Mouse (Mus musculus) adrenal gland, postnatal 25 days (tissue): ENCODE results near the gene Hnrnph3. TPM values are rescaled to one million over a fixed set of nuclear protein-coding genes. Genes with fewer than 3 reads are reported as not detected.
A peak's percentile ranks its signal among the peaks of the same experiment; 100 is the strongest.
"Not testable (repeated sequence)": the region's sequence is repeated elsewhere in the genome, so short reads cannot be mapped to it uniquely, and the experiment has no call there.

Experiments used
- DNase-seq: peaks from one replicate; pipeline ENCODE4 v3.0.0; 2021; ENCODE audit warnings: mixed read lengths
- long read RNA-seq: library from polyadenylated mRNA; stranded (forward); transcript quantifications from one replicate; pipeline ENCODE4 v2.0.0, GENCODE M21; 2021
- total RNA-seq: library from RNA; stranded (reverse); gene quantifications from 2 replicates; pipeline ENCODE4 v1.2.3, GENCODE M21; 2021

Hnrnph3 gene
- 55.2 and 55.8 TPM in 2 replicates for total RNA-seq
- long read RNA-seq, transcript Hnrnph3-202 (10 exons, 2,168 nt): major isoform, 16 of 58 reads
- long read RNA-seq, transcript Hnrnph3-201 (10 exons, 2,213 nt): minor isoform, 14 of 58 reads
- long read RNA-seq, partial matches to known transcripts: 4 of 58 reads
- long read RNA-seq, other reads (novel, unspliced or antisense): 24 of 58 reads

GRCm38 (mm10) chr10:63023749-63024579 lies at the start of gene Hnrnph3, which contains the start of gene Pbld2:
Hnrnph3 (minus strand) TSS chr10:63024217.
Pbld2 (plus strand) TSS chr10:63024315.
- peak; percentile 99 for DNase-seq

- DNase-seq: peak; percentile 76
These were observed 42.0 kb upstream of the Hnrnph3 start for GRCm38 (mm10) chr10:63065988-63066387.

- DNase-seq: no peak
These were observed 41.5 kb upstream of the Hnrnph3 start for GRCm38 (mm10) chr10:63065561-63065960.

- no peak for DNase-seq
These were observed 40.5 kb upstream of the Hnrnph3 start for GRCm38 (mm10) chr10:63064516-63064915.

GRCm38 (mm10) chr10:63063365-63063764 lies 39.3 kb upstream of the Hnrnph3 start:
- DNase-seq: no peak

GRCm38 (mm10) chr10:63062696-63063095 lies 38.7 kb upstream of the Hnrnph3 start:
- DNase-seq: no peak

- no peak for DNase-seq
These were observed 37.2 kb upstream of the Hnrnph3 start for GRCm38 (mm10) chr10:63061266-63061665.

GRCm38 (mm10) chr10:63060406-63060805 lies 36.4 kb upstream of the Hnrnph3 start:
- peak; percentile 48 for DNase-seq

- DNase-seq: no peak
These were observed 35.8 kb upstream of the Hnrnph3 start, which contains the start of gene Pbld1 for GRCm38 (mm10) chr10:63059862-63060261. Pbld1 (plus strand) TSS chr10:63060162.

GRCm38 (mm10) chr10:63056966-63057750 lies 33.1 kb upstream of the Hnrnph3 start:
- DNase-seq: peak; percentile 43

- DNase-seq: no peak
These were observed 30.6 kb upstream of the Hnrnph3 start for GRCm38 (mm10) chr10:63054586-63054985.

- not testable (repeated sequence) for DNase-seq
These were observed 30.1 kb upstream of the Hnrnph3 start for GRCm38 (mm10) chr10:63054071-63054470.

GRCm38 (mm10) chr10:63053007-63053406 lies 29.0 kb upstream of the Hnrnph3 start:
- DNase-seq: no peak

- DNase-seq: no peak
These were observed 28.0 kb upstream of the Hnrnph3 start for GRCm38 (mm10) chr10:63052011-63052410.

GRCm38 (mm10) chr10:63051267-63051666 lies 27.2 kb upstream of the Hnrnph3 start:
- no peak for DNase-seq

- DNase-seq: no peak
These were observed 25.1 kb upstream of the Hnrnph3 start for GRCm38 (mm10) chr10:63049106-63049505.

- DNase-seq: no peak
These were observed 23.7 kb upstream of the Hnrnph3 start for GRCm38 (mm10) chr10:63047751-63048150.

- no peak for DNase-seq
These were observed 19.1 kb upstream of the Hnrnph3 start for GRCm38 (mm10) chr10:63043154-63043553.

- DNase-seq: no peak
These were observed 16.0 kb upstream of the Hnrnph3 start for GRCm38 (mm10) chr10:63039867-63040628.

GRCm38 (mm10) chr10:63038571-63039320 lies 14.7 kb upstream of the Hnrnph3 start:
- DNase-seq: no peak

- DNase-seq: no peak
These were observed 8.9 kb upstream of the Hnrnph3 start for GRCm38 (mm10) chr10:63032956-63033355.
